Mouse (Mus musculus) megakaryocyte progenitor cell, adult 5-6 weeks (primary cell): ENCODE data around the gene Lgals1. TPM values are rescaled to one million over a fixed set of nuclear protein-coding genes. Genes with fewer than 3 reads are reported as not detected.

Experiments used
- ATAC-seq: replicated peaks from 2 replicates; pipeline ENCODE4 v1.8.0; 2016; ENCODE audit warnings: mild to moderate bottlenecking, moderate TSS enrichment, inconsistent platforms; ENCODE audit not compliant: poor library complexity
- total RNA-seq, 2 experiments: library from RNA; stranded (forward) in 1 of 2; stranded (reverse) in 1 of 2; fragments of 157-497, 149-512 nt in 1 of 2; fragments of 200-1000 nt in 1 of 2; gene quantifications; 2 replicates each; pipeline versions ENCODE4 v1.2.3 to v1.2.4; 2015 to 2017

Gene Lgals1
- total RNA-seq, 2 experiments from 2014 or later, result 480 to 851 TPM

DNA sequence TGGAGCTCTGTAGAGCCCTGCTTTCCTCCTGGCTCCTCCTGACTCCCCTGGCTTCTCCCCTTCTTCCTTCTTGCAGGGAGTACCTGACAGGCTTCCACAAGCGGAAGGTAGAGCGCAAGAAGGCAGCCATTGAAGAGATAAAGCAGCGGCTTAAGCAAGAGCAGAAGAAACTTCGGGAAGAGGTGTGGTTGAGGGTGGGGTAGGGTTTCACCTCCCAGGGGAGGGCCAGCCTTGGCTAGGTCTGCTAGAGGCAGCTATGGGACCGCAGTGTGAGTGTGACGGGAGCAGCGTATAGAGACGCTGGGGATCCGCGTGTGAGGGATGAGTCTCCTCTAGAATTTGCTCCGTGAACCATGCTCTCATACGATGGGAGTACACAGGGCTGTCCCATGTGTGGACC, 9.9 kb downstream of the Lgals1 start:
- no peak for ATAC-seq

DNA sequence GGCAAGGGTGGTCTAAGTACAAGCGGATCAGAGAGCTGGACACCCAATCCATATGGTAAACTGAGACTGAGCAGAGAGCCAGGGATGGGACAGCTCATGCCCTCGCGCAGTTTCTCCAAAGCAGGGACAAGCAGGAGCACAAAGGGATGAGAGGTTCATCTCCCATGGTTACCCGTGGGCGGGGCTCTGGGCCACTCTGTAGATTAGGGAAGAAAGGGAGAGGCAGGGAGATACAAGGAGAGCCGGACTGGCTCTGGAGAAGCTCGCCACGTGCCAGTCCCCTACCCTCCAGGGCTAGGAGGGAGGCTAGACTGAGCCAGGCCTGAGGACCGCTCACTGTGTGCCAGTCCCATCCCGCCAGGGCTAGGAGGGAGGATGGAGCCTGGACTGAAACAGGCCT, 10.8 kb downstream of the Lgals1 start:
- ATAC-seq, result no peak

DNA sequence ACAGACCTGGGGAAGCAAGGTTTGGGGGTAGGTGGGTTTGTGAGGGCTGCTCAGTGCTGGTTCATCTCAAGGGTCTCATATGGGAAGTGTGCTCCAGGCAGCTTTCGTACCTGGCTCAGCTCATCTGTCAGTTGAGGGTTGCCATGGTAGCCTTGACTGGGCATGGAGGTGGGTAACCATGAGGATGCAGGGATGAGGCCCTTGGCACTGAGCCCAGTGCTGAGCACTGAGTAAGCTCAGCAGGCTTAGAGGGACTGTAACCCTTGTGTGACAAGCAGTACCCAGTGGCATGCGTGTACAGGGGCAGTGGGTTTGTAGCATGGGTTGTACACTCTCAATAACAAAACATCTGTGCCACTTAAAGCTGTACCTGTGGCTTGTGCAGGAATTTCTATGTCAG, 11.4 kb downstream of the Lgals1 start:
- ATAC-seq, result no peak

DNA sequence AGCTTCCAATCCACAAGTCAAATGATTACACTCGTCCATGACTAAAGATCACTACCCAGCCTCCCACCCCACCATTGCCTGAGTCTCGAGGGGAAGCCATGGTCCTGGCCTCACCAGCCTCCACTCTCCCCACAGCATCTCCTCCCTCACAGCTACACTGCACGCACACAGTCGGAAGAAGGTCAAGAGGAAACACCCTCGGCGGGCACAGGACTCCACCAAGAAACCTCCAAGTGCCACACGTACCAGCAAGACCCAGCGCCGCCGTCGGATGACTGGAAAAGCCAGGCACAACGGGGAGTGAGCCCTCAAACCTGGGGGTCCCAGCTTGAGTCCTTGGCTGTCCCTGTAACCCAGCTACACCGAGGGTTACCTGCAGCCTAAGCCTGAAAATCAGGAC, 13.8 kb downstream of the Lgals1 start:
- ATAC-seq, result no peak

DNA sequence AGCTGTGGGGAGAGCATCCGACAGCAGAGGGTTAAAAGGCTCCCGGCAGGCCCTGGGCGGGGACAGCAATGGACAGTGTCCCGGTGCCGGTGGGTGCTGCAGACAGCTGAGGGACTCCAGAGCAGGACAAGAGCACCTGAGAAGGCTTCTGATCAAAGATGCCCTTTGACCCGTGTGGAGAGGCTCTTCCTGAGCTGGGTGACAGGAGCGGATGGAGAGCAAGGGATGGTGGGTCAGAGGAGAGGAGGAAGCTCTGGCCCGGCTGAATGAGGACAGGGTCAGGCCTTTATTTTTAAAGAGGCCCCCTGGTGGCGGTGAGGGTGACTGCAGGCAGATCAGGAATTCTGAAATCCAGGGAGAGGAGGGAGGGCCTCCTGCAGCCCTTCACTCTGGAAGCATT, 16.1 kb downstream of the Lgals1 start:
- peak; percentile 74 for ATAC-seq

DNA sequence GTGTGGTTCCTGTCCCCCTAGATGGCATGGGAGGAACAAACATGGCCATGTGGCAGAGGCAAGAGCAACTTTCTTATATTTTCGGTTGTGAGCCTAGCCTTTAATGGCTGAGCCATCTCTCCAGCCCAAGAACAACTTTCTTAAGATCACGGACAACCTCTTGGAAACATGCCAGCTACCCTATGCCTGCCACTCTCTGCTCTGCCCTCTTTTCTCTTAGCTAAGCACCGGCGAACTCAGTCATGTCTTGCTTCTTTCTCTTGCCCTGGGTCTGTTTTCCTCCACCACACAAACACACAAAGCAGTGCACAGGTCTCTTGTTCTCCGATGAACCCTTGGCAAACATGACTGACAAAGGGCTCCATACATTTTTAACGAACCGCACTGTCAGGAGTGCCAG, 19.7 kb downstream of the Lgals1 start:
- no peak for ATAC-seq

DNA sequence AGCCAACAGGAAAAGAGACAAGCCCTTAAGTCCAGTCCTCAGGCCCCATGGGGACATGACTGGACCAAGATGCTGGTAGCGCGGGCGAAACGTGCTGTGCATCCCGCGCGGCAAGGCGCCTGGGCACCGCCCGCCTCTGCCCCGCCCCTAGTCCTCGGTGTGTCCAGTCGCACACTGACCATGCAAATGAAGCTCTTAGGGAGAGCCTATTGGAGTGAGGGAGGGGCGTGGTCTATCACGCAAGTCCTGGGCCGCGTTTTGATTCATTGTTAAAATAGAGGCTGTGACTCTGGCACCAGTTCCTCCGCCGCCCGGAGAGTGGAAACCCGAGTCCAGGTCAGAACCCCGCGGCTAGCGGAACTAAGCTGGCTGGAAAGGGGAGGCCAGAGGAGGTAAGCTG, 21.1 kb downstream of the Lgals1 start, which contains the start of gene Triobp:
TSS of gene Triobp (plus strand) at position 68 of the 400 bp plus-strand sequence.
- peak; percentile 94 for ATAC-seq

DNA sequence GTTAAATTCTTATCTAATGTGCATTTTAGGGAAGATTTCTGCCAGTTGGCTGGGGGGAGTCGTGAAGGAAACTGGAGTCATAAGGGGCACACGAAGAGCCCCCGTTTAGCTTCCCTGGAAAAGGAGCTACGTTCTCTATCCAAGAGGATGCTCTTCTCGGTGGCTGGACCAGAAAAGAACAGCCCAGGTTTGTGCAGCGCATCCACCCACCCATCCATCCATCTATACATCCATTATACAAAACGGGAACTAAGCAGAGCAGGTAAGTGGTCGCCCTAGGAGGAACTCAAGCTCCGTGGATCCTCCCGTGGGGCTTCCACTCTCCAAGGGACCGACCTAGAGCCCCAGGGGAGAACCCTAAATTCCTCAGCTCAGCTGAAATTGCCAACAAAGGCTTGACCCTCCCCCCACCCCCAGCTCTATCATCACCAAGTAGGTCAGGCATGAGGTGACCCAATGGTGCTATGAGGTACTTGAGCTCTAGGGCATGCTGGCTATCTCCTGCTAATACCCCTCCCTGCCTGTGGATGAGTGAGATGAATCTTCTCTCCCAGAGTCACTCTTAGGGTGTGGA, 21.7 kb downstream of the Lgals1 start:
- no peak for ATAC-seq

DNA sequence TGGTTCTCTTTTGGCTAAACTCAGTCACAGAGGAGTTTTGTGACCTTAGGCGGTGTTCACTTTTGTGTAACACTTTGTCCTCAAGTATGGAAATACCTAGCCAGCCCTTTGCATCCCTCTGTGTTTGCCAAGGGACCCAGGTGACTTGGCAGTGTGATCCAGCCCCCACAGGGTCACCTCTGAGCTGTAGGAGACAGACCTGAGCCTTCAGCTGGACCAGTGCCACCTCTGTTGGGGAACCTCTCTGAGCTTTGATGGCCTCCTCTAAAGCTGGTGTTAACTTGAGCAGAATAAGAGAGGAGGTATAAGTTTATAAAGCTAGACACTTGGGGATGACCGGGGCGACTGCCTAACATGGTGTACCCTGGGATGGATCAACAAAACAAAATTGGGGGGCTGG, 22.4 kb downstream of the Lgals1 start:
- no peak for ATAC-seq

DNA sequence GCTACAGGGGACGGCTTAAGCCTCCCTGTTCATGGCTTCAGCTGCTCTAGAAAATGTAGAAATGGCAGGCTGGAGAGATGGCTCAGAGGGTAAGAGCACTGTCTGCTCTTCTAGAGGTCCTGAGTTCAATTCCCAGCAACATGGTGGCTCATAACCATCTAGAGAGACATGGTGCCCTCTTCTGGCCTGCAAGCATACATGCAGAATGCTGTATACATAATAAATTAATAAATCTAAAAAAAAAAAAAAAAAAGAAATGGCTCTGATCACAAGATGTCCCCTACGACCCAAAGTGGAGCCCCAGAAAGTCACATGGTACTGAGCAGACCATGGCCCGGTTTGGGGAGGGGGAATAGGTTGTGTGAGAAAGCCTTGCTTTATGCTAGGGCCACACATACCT, 29.1 kb downstream of the Lgals1 start:
- ATAC-seq, result no peak

DNA sequence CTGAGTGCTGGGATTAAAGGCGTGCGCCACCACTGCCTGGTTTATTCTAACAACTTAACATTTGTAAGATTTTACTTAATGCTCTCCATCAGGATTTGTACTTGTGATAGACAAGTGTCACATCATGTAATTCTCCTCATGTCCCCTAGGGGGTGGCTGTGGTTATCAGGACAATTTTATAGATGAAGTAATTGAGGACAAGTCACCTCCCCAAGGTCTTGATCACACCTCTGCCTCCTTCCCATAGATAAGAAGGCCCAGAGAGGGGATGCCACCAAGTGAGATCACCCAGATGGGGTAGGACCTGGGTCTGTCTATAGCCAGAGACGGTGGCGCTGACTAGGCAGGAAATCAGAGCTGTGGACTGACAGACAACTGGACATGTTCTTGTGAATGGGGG, 29.8 kb downstream of the Lgals1 start:
- ATAC-seq, result peak; percentile 69

DNA sequence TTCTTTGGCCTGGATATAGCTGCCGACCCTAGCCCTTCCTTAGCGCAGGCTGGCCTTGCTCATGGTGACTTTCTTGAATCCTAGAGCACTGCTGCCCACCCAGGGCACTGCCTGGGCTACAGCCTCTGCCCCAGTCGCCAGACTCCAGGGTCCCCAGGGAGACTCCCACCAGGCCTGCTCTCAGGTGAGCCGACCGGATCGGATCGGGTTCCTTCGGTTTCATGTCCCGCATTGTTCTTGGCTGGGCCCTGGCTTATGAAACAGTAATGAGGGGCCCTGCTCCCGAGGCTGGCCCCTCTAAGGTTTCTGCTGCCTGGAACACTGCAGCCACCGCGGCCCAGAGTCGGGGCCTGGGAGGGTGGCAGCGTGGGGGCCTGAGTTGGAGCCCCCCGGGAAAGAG, 30.5 kb downstream of the Lgals1 start:
- ATAC-seq, result no peak

DNA sequence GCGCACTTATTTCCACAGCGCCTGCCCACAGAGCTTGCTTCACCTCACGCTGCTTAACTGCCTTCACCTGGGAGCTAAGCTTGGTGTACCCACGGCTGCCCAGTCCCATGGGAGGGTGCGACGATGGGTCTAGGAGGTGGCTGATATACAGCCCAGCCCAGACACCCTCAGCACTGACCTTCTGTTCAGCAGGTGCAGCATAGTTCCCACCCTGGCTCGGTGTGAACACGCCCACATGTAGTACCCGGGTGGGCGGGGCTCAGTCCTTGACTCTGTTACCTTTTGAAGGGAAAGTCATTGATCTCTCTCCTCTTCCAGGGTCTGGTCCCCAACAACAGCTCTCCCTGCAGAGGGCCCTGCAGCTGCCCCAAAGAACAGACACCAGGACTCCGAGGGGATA, 33.0 kb downstream of the Lgals1 start:
- ATAC-seq, result no peak

DNA sequence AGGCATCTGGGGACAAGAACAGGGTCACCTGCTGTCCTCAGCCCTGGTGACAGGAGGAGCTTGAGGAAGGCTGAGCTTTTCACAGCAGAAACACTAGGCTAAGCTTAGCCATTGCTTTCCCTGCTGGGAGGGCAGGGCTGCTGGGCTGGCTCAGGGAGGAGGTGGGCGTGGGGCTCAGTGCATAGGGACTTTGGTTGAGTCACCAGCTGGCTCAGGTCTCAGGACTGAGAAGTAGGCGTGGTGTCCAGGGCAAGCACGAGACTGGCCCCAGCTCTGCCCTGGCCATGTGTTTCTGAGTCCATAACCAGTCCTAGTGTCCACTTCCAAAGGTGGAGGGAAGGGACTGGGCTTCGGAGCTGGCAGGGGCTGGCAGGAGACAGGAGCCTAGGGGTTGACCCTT, 33.6 kb downstream of the Lgals1 start:
- ATAC-seq, result no peak

DNA sequence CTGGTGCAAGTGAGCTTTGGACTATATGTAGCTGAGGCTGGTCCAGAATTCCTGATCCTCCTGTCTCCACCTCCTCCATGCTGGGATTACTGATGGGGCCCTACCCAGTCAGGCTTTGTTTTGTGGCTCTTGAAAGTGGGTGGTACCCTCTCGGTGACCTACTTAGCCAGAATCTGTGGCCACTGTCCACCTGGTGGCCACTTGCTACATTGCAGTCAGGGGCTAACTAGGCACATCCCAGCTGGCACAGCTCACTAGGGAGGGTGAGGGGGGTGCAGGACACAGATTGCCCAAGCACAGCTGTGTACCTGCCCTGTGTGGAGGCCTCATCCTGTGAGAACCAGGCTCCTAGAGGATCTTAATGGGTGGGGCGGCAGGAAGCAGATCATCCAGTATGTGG, 36.4 kb downstream of the Lgals1 start:
- ATAC-seq, result peak; percentile 95

DNA sequence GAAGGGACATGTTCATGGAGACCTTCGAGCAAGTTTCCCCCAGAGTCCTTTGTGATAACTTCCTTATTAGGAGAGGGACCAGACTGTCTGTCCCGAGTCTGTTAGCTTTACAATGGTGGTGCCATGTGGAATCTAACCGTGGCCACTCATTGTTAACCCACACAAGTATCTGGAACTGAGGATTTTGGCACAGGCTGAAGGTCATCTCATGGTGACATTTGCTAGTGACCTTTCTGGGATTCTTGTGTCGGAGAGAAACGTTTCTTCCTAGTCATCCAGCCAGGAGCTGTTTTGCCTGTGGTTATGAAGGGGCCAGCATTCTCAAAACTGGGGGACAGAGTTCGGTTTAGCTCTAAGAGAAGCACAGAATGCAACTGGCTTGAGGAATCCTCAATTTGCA, 45.1 kb downstream of the Lgals1 start:
- no peak for ATAC-seq

DNA sequence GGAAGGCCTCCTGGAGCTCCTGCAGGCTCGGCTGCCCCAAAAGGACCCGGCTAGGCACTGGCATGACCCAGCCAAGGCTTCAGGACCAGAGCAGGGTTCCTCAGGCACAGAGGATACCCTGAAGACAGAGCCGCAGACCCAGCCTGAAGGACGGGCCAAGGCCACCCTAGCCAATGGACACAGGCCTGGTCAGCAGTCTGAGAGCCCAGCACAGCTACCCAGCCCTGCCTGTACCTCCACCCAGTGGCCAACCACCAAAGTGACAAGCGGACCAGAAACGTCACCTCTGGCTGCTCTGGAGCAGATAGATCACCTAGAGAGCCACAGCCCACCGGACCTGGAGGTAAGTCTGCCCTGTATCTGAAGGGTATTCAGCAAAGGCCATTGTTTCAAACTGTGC, 47.4 kb downstream of the Lgals1 start:
- ATAC-seq, result no peak

DNA sequence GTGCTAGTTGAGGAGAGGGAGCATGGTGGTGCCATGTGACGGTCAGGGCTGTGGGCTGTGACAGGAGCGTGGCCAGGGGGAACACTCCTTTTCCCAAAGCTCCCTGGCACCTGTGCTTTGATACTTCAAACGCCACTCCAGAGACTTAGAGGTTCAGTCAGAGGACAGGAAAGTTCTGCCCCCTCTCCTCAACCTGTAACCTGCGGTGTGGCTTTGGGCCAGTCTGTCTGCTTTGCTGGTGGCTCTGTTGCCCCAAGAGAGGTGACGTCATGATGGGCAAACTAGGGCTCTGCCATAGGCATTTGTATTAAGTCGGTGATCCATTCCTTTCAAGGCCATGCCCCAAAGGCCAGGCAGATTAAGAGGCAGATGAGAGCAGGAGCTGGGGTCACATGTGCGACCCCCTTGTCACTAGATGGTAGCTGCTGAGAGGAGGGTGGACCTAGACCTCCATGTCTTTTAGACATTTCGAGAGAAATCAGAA, 51.2 kb downstream of the Lgals1 start:
- ATAC-seq, result no peak

DNA sequence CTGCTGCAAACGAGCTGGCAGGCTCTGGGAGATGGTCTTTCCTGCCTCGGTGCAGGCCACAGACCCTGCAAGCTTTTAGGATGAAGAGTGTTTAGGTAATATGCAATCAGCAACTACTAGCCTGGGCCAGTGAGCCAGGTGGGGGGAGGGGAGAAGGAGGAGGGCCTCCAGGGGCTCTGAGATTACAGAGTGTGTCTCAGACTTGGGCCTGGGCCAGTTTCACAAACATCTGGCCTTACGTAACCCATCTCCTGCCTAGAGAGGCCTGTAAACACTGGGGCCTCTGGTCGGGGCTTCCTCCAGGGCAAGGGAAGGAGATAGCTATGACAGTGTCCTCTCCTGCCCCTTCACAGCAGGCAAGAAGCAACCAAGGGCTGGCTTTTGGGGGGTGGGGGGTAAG, 52.4 kb downstream of the Lgals1 start:
- peak; percentile 53 for ATAC-seq
